Mouse (Mus musculus) adrenal gland, adult 10 weeks (tissue): Measurements from ENCODE around the gene Sfxn4. TPM values are rescaled to one million over a fixed set of nuclear protein-coding genes. Genes with fewer than 3 reads are reported as not detected.

Experiments
- polyA plus RNA-seq: library from polyadenylated mRNA; stranded (reverse); fragments of 350-450 nt; fragmentation: Illumina TruSeq; extraction: RNeasy Lipid Tissue Mini Kit (QIAGEN cat#74804); gene quantifications from one replicate; pipeline ENCODE4 v1.2.3, GENCODE M21; 2014; ENCODE audit warnings: low read depth, low replicate concordance

The Sfxn4 gene
- polyA plus RNA-seq, result 13.5 TPM

DNA sequence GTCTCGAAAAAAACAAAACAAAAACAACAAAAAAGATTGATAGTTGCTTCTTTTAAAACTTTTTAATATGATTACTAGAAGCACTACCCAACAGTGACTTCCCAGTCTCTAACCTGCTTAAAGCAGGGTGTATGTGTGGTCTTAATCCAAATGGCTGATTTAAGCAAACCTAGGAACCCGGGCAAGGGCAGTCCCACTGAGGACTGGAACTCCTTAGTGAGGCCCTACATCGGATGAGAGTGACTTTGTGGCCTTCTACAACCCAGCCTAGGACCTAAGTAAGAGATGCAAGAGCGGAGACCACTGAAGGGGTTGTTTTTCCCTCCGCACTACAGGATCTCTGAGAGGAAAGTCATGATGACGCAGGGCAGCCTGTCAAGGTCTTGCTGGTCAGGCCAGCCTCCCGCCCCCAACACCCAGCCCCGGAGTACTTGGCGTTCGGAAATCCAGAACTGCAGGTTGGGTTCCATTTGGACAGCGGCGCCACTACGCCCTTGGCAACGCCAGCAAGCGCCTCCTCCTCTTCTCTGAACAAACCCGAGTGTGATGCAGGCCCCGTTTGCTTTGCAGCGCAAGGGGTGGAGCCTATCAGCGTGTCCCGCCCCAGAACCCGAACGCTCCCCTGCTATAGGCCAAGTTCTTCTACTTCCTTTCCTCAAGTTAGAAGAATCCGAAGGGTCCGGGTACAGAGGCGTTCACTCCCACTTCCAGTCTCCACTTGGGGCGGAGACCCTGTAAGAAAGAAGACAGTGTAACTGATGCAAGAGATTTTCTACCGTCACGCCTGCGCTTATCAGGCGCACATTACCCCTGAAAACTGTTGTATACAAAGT is at the start of gene Sfxn4:
TSS of gene Sfxn4 (minus strand) at position 612 of the 833 bp plus-strand sequence.

DNA sequence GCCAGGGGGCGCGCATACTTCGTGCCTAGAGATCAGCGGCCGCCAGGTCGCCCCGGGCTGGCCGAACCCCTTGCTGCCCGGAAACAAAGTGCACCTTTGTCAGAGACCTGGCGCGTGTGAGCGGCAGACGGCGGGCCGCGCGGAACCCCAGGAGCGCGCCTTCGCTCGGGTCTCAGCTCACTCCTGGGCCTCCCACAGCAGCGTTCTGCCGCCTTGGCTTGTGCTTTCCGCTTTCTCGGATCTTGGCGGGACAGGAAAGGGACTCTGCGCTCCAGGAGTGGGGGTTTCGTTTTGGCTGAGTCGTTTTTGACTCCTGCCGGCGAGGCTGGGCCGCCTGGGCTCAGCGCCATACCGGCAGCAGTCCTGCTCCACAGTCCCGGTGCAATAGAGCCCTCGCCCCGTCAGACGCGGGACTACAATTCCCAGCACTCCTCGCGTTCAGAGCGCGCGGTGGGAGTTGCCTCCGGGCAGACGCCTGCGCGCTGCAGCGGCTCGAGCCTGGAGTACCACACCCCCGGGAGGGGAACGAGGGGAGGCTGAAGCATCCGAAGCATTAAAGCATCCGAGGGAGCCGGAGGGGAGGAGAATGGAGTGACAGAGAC is 28.5 kb upstream of the Sfxn4 start, which contains the start of gene Grk5:
TSS of gene Grk5 (plus strand) at position 36 of the 602 bp plus-strand sequence.

GRCm38 (mm10) chr19:60874064-60874694 is 12.9 kb upstream of the Sfxn4 start, which contains the start of gene Prdx3:
Gene Prdx3, minus strand, starts transcription at chr19:60874556.

GRCm38 (mm10) chr19:60811098-60812035 is 49.9 kb downstream of the Sfxn4 start, which contains the start of gene Fam45a:
Gene Fam45a, plus strand, starts transcription at chr19:60811585.

DNA sequence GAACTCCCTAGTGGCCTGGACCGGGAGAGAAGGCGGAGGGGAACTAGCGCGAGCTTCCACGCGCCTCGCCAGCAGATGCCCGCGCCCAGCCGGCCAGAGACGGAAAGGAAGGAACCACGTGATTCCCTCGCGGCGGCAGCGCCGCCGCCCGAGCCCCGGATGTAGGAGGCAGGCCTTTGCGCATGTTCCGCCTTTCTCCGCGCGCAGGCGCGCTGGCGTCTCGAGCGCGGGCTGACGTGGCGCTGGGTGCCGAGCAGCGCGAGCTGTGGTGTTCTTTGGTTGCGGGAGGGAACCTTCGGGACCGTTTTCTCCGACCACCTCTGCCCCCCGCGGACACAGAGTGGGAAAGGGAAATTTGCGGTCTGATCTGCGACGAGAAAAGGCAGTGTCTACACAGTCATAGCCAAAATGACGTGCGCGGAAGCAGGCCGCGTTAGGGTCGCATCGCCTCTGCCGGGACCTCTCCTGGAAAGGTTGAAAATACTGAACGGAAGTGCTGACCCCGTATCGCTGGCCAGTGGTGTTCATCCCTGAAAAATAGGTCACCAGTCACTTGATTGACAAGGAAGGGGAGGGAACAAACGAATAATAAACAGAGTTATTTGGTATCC is 70.6 kb downstream of the Sfxn4 start, which contains the start of gene Eif3a:
TSS of gene Eif3a (minus strand) at position 108 of the 611 bp plus-strand sequence.

Other genes with a start within 250 kb of the Sfxn4 start
- gene Nanos1, start 105.5 kb downstream of the Sfxn4 start, polyA plus RNA-seq, result 3.6 TPM
- gene Eif3a, start 70.8 kb downstream of the Sfxn4 start, polyA plus RNA-seq, result 294 TPM
- 116 TPM for gene Fam45a, start 49.9 kb downstream of the Sfxn4 start, polyA plus RNA-seq
- 1,417 TPM for gene Prdx3, start 13.1 kb upstream of the Sfxn4 start, polyA plus RNA-seq
- gene Grk5, start 28.3 kb upstream of the Sfxn4 start, polyA plus RNA-seq, result 28.0 TPM